Mouse (Mus musculus): ENCODE measurements at regions not wholly inside any gene's neighbourhood (a gene's known extent, or its start where the extent isn't known, plus 50 kb on each side); places are given as distances from the start of the nearest gene placed in this dataset.

DNA sequence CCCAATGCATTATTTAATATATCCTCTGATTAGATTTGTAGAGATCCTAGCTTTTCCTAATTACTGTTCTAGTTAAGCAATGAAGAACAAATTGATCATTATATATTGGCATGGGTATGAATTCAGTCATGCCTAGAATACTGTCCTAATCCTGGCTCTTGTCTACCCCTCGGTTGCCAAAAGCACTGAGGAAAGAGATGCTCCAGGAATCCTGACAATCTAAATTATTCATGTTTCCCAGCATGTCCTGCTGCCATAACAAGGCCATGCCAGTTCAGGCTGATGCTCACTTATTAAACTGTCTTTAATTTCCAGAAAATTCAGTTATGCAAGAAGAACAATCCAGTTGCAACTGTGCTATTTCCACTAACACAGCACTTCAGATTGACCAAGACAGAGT is 335.1 kb upstream of the Gm11042 start:
- WGBS = 86% methylated on average over 1 of the region's 1 CpGs
- TF ChIP-seq POLR2A (IDR thresholded peaks at IDR 0.05; ENCODE audit: low read depth, low read length) = no peak
- TF ChIP-seq CTCF (IDR thresholded peaks at IDR 0.05; ENCODE audit: extremely low read depth, insufficient read depth, insufficient read length, insufficient replicate concordance) = no peak
- H3K36me3 ChIP-seq (ENCODE audit: control insufficient read depth, insufficient read depth, low read length) = no peaks in the 10 kb centered on the region
- no peaks in the 10 kb centered on the region for H3K27me3 ChIP-seq (ENCODE audit: control insufficient read depth, insufficient read depth, low read length)
- no peak for DNase-seq (ENCODE audit: low read depth in 1 of 2, low spot score in 2 of 2)
- no peaks in the 10 kb centered on the region for H3K4me1 ChIP-seq (ENCODE audit: control insufficient read depth, insufficient read depth, insufficient read length)
- H3K4me3 ChIP-seq (ENCODE audit: extremely low read depth, insufficient read depth, insufficient read length) = no peak overlapping the region; the same call in 1 of the 2 replicates
- H3K27ac ChIP-seq (ENCODE audit: insufficient read depth, low read length) = no peak overlapping the region

- Histone ChIP-seq H3K4me1 (ENCODE audit: control insufficient read depth, insufficient read depth, insufficient read length) (no peaks in the 10 kb centered on the region), H3K36me3 (ENCODE audit: control insufficient read depth, insufficient read depth, low read length) (no peaks in the 10 kb centered on the region), H3K27ac (ENCODE audit: insufficient read depth, low read length) (no peak overlapping the region), H3K4me3 (ENCODE audit: extremely low read depth, insufficient read depth, insufficient read length) (no peak overlapping the region), H3K27me3 (ENCODE audit: control insufficient read depth, insufficient read depth, low read length) (no peaks in the 10 kb centered on the region)
- no peak for DNase-seq (ENCODE audit: low read depth in 1 of 2, low spot score in 2 of 2)
- WGBS = 76% methylated on average over 2 of the region's 2 CpGs
- no peak for TF ChIP-seq POLR2A (IDR thresholded peaks at IDR 0.05; ENCODE audit: low read depth, low read length)
These were observed 316.6 kb upstream of the Gm11042 start for GRCm38 (mm10) chr12:74632827-74633226.

GRCm38 (mm10) chr12:74595208-74595607 is 279.0 kb upstream of the Gm11042 start:
- no peaks in the 10 kb centered on the region for H3K27me3 ChIP-seq (ENCODE audit: control insufficient read depth, insufficient read depth, low read length)
- TF ChIP-seq POLR2A (IDR thresholded peaks at IDR 0.05; ENCODE audit: low read depth, low read length) = no peak
- no peak overlapping the region for H3K27ac ChIP-seq (ENCODE audit: insufficient read depth, low read length)
- no peaks in the 10 kb centered on the region for H3K36me3 ChIP-seq (ENCODE audit: control insufficient read depth, insufficient read depth, low read length)
- no peak overlapping the region for H3K4me3 ChIP-seq (ENCODE audit: extremely low read depth, insufficient read depth, insufficient read length)
- 47% methylated on average over 2 of the region's 2 CpGs for WGBS
- no peaks in the 10 kb centered on the region for H3K4me1 ChIP-seq (ENCODE audit: control insufficient read depth, insufficient read depth, insufficient read length)
- DNase-seq (ENCODE audit: low read depth in 1 of 2, low spot score in 2 of 2) = no peak

DNA sequence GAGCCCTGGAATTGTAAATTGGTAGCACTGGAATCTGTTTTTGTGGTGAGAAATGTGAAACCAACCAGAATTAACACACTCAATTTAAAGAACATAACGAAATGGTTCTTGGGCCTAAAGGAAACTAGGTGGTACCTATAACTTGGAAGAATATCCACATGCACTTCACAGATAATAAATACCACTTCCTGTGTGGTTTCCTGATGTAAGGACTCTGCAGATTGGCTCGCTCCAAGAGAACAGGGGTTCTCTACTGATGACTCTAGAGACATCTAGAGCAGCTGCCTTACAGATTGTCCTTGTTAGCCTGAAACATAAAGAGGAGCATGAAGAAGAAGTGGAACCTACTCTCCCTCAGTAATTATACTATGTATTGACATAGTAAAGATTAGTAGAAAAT is 238.4 kb upstream of the Gm11042 start:
- Histone ChIP-seq H3K36me3 (ENCODE audit: control insufficient read depth, insufficient read depth, low read length) (no peaks in the 10 kb centered on the region), H3K4me3 (ENCODE audit: extremely low read depth, insufficient read depth, insufficient read length) (no peak overlapping the region), H3K27ac (ENCODE audit: insufficient read depth, low read length) (no peak overlapping the region), H3K4me1 (ENCODE audit: control insufficient read depth, insufficient read depth, insufficient read length) (no peaks in the 10 kb centered on the region), H3K27me3 (ENCODE audit: control insufficient read depth, insufficient read depth, low read length) (no peaks in the 10 kb centered on the region)
- WGBS = 20% methylated on average over 2 of the region's 2 CpGs
- TF ChIP-seq CTCF (IDR thresholded peaks at IDR 0.05; ENCODE audit: extremely low read depth, insufficient read depth, insufficient read length, insufficient replicate concordance) = no peak
- no peak for TF ChIP-seq POLR2A (IDR thresholded peaks at IDR 0.05; ENCODE audit: low read depth, low read length)
- DNase-seq (ENCODE audit: low read depth in 1 of 2, low spot score in 2 of 2) = no peak

DNA sequence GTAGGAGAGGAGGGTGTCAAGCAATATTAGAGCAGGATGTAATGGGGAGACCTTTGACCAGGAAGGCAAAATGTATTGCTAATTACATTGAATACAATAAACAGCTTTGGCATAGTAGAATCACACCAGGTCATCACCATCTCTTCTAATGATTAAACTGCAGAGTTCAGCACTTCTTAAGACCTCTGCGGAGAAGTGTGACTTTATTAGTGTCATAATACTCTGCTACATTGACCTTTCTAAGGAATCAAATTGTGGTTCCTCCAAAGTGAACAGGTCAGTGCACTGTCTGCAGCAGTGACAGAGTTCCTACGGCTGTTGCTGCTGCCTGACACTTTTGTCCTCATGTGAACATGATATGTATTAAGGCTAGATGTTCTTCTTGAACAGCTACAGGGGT is 228.0 kb upstream of the Gm11042 start:
- Histone ChIP-seq H3K27me3 (ENCODE audit: control insufficient read depth, insufficient read depth, low read length) (no peaks in the 10 kb centered on the region), H3K4me3 (ENCODE audit: extremely low read depth, insufficient read depth, insufficient read length) (no peak overlapping the region), H3K27ac (ENCODE audit: insufficient read depth, low read length) (no peak overlapping the region), H3K4me1 (ENCODE audit: control insufficient read depth, insufficient read depth, insufficient read length) (no peaks in the 10 kb centered on the region), H3K36me3 (ENCODE audit: control insufficient read depth, insufficient read depth, low read length) (no peaks in the 10 kb centered on the region)
- DNase-seq (ENCODE audit: low read depth in 1 of 2, low spot score in 2 of 2) = no peak
- TF ChIP-seq CTCF (IDR thresholded peaks at IDR 0.05; ENCODE audit: extremely low read depth, insufficient read depth, insufficient read length, insufficient replicate concordance) (no peak), POLR2A (IDR thresholded peaks at IDR 0.05; ENCODE audit: low read depth, low read length) (no peak)
- 93% methylated on average over 2 of the region's 2 CpGs for WGBS

GRCm38 (mm10) chr12:74534882-74535281 is 218.7 kb upstream of the Gm11042 start:
- no peak for DNase-seq (ENCODE audit: low read depth in 1 of 2, low spot score in 2 of 2)
- H3K4me1 ChIP-seq (ENCODE audit: control insufficient read depth, insufficient read depth, insufficient read length) = no peaks in the 10 kb centered on the region
- H3K4me3 ChIP-seq (ENCODE audit: extremely low read depth, insufficient read depth, insufficient read length) = no peak overlapping the region
- WGBS = 81% methylated on average over 2 of the region's 2 CpGs
- no peaks in the 10 kb centered on the region for H3K27me3 ChIP-seq (ENCODE audit: control insufficient read depth, insufficient read depth, low read length)
- H3K36me3 ChIP-seq (ENCODE audit: control insufficient read depth, insufficient read depth, low read length) = no peaks in the 10 kb centered on the region
- TF ChIP-seq POLR2A (IDR thresholded peaks at IDR 0.05; ENCODE audit: low read depth, low read length) = no peak
- TF ChIP-seq CTCF (IDR thresholded peaks at IDR 0.05; ENCODE audit: extremely low read depth, insufficient read depth, insufficient read length, insufficient replicate concordance) = no peak
- H3K27ac ChIP-seq (ENCODE audit: insufficient read depth, low read length) = no peak overlapping the region

GRCm38 (mm10) chr12:74528983-74529566 is 212.9 kb upstream of the Gm11042 start:
- Histone ChIP-seq H3K27ac (ENCODE audit: insufficient read depth, low read length) (no peak overlapping the region), H3K4me3 (ENCODE audit: extremely low read depth, insufficient read depth, insufficient read length) (no peak overlapping the region), H3K36me3 (ENCODE audit: control insufficient read depth, insufficient read depth, low read length) (no peaks in the 10 kb centered on the region), H3K4me1 (ENCODE audit: control insufficient read depth, insufficient read depth, insufficient read length) (no peaks in the 10 kb centered on the region), H3K27me3 (ENCODE audit: control insufficient read depth, insufficient read depth, low read length) (no peaks in the 10 kb centered on the region)
- DNase-seq (ENCODE audit: low read depth in 1 of 2, low spot score in 2 of 2) = no peak
- WGBS = 86% methylated on average over 5 of the region's 5 CpGs
- TF ChIP-seq CTCF (IDR thresholded peaks at IDR 0.05; ENCODE audit: extremely low read depth, insufficient read depth, insufficient read length, insufficient replicate concordance) = no peak
- no peak for TF ChIP-seq POLR2A (IDR thresholded peaks at IDR 0.05; ENCODE audit: low read depth, low read length)

Measured in spleen, adult 2 months (tissue).